Mouse (Mus musculus) retina, postnatal 7 days (tissue): Measurements from ENCODE around the gene Hs1bp3.
A peak's percentile ranks its signal among the peaks of the same experiment; 100 is the strongest.

Experiments
- DNase-seq: peaks from one replicate; pipeline ENCODE4 v3.0.0-alpha.2; 2012; ENCODE audit warnings: low read depth, low spot score

Hs1bp3 gene

DNA sequence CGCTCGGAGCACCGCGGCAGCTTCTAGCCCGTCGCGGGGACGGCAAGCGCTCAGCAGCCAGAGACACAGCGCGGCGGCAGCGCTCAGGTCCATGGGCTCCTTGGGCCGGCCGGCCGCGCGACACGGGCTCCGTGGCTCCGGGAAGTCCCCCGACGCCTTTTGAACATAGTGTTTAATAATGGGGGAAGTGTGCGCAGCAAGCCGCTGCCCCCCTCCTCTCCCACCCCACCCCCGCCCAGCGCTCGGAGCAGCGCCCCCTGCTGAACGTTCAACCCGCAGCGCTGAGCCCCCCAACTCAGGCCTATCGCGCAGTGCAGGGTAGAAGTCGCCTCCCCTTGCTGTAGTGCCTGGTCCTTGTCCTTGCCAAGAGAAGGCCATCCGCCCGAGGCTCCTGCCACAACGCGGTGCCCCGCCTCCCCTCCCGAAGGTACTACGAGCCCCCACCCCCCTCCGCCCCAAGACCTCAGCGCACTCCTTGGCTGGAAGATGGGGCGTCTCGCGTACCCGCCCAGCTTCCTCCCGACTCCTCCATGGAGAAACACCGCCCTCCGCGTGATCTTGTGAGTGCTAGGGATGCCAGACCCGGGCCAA is 11.3 kb upstream of the Hs1bp3 start, which contains the start of gene Gdf7:
Gdf7 (minus strand) TSS at position 114 of the 591 bp plus-strand sequence.
- no peak for DNase-seq

DNA sequence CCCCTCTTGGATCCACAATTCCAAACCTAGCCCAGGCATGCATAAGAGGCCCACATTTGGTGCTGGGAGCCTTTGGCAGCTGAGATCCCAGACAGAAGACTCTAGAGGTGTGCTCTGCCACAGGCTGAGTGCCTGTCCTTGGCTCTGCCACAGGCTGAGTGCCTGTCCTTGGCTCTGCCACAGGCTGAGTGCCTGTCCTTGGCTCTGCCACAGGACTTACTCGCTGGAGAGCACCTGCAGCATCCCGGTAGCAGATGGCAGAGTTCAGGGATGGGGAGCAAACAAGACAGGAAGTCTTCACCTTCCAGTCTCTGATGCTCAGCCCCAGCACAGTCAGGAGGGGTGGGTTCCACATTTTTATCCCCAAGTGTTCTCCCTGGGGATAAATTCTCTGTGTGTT is 8.0 kb upstream of the Hs1bp3 start:
- no peak for DNase-seq

DNA sequence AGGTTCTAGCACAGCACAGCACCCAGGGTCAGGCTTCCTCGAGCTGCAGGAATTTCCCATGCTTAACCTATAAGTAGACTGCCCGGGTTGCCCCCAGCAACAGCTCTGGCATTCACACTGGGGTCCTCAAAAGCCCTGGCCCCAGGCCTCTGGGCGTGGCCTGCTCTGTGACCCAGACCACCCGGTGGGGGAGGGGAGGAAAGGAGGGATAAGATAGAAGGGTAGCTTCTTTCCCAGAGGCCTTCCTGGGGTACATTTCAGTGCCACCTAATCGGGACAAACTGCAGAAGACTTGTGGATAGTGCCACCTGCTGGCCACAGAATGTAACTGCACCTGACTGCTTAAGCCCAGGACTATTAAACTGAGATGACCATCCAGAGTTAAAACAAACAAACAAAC is 6.8 kb upstream of the Hs1bp3 start:
- DNase-seq, result peak; percentile 65

GRCm38 (mm10) chr12:8306910-8307309 is 6.3 kb upstream of the Hs1bp3 start:
- DNase-seq, result no peak

DNA sequence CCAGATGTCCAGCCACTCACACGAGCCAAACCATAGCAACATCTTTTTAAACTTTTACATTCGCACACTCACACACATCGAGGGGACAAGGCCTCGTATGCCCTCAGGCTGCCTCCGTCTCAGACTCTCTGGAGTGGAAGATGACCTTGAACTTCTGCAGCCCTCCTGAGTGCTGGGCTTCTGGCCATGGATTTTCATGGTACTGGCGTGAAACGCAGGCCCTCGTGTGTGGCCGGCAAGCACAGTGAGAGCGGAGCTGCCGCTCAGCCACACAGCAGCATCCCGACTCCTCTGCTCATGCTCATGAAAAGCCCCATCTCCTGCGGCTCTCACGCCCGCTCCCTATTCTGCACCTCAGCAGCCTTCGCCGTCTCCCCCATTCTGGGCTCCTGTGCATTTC is 2.2 kb upstream of the Hs1bp3 start:
- DNase-seq, result no peak

- no peak for DNase-seq
Observed at GRCm38 (mm10) chr12:8312266-8312665, 966 bp upstream of the Hs1bp3 start.

DNA sequence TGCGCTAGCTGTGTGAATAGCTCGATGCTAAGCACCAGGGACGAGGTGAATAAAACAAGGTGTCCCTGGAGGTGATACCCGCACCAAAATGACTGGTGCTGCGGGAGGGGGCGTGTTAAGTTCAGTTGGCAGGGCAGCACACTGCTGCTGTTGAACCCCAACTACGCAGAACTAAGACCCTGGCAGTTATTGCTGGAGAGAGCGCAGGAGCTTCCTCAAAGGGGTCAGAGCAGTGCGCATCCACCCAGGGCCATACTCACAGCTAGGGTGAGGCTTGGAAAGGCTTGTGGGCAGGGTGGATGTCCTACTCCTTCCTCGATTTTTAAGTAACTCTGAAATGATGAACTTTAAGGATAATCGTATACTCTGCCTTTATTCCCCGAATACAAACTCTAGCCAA is 541 bp downstream of the Hs1bp3 start:
- no peak for DNase-seq

- no peak for DNase-seq
Observed at GRCm38 (mm10) chr12:8316541-8316940, 3.3 kb downstream of the Hs1bp3 start.

DNA sequence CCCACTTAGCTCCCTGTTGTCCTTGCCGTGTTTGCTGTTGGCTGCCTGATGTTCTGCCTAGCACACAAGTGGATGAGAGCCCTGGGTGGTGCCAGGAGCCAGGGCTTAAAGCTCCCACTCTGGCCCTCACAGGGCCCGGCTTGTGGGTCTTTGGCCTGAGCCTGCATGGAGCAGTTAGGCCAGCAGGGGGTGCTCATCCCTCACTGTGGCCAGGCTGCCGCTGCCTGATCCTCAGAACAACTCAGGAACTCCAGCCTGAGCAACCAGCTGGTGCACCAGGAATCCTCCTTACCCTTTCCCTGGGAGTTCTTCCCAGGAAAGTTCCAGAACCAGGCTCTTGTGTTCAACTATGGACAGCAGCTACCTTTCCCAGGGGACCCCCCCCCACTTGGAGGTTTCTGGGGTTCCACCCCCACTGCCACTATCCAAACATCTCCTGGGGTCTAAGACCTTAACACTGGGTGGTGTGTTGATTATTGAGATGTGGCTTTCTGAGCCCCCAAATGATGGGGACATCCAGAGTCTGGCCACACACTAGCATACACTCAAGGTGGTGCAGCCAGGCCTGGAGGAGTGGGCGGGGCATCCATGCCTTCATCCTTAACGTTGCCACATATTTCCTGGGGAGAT is 7.0 kb downstream of the Hs1bp3 start:
- peak; percentile 44 for DNase-seq

DNA sequence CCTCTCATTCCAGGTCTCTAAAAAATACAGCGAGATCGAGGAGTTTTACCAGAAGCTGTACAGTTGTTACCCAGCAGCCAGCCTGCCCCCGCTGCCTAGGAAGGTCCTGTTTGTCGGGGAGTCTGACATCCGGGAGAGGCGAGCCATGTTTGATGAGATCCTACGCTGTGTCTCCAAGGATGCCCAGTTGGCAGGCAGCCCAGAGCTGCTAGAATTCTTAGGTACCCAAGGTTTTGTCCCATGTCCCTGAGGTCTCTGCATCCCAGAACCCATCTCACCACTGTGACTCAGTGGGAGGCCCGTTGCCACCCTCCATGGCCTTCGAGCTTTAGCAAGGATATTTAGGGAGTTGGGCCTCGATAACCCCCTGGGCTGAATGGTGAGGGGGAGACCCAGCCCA is 8.3 kb downstream of the Hs1bp3 start:
- no peak for DNase-seq

DNA sequence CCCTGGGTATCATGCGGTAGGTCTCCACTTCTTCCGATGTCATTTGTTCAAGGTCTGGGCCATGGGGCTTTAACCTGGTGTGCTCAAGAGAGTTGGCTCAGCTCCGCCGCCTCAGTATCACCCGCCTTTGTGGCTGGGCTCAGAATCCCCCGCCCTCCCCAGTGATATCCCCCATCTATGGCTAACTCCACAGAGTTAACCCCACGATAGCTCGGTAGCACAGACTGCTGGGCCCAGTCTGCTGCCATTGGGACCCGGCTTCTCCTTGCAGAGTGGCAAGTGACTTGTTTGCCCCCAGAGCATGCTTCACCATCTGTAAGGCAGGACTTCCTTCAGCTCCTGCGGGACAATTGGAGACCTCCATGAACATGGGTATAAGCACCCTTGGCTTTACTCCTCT is 10.9 kb downstream of the Hs1bp3 start:
- DNase-seq, result no peak

GRCm38 (mm10) chr12:8325245-8325942 is 12.2 kb downstream of the Hs1bp3 start:
- no peak for DNase-seq

DNA sequence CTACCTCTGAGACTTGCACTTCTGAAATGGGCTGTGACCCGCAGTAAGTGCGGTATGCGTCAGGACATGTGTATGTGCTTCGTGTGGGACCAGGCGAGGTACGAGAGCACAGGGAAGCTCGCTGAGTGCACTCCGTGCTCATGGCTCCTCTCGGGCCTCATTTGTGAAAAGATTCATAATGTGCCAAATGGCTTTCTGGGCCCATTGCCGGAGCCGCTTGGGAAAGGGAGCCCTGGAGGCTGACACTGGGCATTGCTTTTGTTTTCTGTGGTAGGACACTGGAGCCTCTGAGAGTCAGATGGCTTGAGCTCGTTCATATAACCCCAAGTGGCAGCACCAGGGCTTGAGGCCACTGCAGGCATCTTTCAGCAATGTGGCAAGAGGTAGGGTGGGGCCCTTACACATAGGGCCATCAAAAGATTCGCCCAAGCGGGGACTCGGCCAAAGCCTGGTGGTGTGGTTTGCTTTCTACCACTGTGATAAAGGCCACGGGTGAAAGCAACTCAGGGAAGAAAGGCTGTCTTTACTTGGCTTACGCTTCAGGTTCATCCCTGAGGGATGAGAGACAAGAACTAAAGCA is 12.8 kb downstream of the Hs1bp3 start:
- no peak for DNase-seq

DNA sequence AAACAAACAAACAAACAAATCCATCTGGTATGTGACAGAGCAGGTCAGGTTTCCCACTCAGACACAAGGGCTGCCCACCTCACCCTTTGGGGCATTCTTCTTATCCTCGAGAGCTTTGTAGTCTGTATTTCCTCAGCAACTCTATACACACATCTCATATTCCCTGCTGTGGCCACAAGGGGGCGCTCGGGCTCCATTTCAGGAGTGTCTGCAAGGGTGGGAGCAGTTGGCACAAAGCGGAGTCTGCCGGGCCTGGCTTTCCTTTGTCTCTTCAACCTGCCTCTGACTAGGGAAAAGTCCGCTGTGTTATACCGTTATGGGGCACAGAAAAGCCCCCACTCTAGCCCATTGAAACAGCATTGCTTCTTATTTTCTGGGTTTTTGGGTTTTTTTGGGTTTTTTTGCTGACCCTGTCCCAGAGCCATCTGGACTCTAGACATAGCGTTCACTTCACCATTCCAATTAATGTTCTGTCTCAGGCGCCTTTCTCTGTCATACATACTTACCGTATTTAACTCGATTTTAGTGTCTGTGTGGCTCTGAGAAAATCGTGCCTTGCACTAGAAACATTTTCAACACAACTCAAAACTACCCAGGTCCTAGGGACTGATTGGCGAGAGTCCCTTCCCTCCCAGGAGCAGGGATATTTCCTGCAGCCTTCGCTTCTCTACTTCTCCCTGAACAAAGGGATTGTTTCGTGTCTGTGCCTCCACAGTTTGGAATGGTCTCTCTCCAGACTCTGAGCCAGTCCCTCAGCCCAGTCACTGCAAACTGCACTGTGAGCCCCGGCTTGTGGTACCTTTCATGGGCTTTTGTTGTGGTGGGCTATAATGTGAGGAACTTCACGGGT is 13.8 kb downstream of the Hs1bp3 start:
- peak; percentile 88 for DNase-seq

GRCm38 (mm10) chr12:8327675-8328053 is 14.4 kb downstream of the Hs1bp3 start:
- no peak for DNase-seq

DNA sequence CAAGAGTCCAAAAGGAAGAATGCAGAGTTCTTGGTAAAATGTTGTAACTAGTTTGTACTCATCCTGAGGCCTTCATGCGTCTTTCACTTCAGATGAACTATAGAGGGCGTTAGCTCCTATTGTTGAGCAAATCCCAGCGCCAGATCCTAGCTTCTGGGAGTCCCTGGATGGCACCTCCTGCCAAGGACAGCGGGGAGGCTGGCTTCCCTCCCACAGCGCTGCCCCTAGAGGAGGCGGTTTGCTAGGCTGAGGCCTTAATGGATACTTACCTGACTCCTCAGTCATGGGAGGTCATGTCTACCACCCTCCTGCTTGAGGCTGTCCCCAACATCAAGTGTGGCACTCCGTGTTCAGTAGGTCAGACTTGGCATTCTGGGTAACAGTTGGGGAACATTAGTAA is 16.0 kb downstream of the Hs1bp3 start:
- DNase-seq, result no peak

DNA sequence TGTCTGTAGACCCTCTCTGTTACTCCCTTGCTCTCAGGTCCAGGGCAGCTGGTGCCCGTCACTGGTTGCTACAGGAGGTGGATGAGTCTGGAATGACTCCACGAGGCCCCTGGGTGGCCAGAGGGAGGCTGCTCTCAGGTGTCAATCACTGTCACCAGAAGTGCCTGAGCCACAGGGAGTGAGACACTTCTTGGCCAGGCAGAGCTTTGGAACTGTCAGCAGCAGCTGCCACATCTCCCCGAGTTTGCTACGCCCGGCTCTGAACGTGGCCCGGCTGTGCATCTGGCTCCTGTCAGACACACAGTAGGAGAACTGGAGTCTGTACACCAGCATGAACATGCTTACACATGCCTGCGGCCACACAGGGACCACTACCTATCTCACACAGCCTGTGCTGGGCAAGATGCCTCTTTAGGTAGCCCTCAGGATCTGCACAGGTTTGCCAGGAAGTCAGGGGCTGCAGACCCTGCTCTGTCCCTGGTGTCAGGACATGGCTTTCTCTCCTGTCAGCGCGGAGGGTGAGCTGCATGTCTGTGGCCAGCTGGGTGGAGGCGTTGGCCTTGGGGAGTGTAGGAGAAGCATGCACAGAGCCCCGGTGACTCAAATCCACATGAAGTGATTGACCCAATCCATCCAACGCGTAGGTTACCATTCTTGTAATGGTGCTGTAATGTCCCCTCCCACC is 18.4 kb downstream of the Hs1bp3 start:
- no peak for DNase-seq

DNA sequence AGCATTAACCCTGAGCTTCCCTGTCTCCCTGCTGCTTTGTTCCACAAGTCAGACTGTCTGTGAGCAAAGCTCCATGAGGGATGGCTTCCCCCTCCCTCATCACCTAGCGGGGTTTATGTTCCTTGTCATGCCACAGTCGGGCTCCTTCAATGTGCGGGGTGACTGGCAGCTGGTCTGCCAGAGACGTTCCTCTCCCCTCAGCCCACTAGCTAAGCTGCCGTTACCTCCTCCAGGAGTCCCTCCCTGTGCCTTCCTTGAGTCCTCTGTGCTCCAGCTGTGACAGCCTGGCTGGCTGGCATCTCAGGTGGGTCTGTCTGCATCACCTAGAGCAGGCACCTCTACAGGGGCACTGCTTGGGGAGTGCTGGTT is 18.9 kb downstream of the Hs1bp3 start:
- DNase-seq, result no peak

DNA sequence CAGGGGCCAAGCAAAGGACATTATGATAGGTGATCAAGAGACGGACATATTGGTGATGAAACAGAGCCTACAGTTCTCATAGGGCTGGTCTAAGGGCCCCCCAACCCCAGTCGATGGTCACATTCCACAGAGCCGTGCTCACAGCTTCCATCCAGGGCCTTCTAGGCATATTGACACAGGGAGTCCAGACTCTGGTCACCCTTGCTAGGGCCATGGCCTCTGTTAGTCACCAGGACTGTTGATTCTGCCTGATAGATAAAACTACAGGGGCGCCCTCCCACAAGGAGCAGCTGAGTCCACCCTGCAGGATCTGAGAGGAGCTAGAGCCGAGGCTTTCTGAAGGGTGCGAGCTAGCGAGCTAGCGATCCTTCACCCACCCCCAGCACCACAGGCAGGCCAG is 20.4 kb downstream of the Hs1bp3 start:
- DNase-seq, result no peak

DNA sequence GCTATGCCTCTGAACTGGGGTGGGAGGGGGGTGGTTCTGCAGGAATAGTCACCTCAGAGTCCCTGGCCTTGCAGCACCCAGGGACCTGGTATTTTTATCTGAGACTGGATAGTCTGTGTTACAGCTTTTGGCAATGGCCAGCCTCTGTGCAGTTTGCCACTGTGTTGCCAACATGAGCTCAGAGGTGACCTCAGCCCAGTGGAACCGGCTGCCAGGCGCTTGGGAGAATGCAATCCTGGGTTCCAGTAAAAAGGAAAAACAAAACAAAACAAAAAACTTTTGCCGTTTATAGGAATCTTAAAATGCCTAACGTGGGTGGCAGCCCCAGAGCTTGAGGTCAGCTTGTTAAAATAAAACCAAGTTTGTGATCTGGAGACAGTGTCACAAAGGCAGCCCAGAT is 21.0 kb downstream of the Hs1bp3 start:
- DNase-seq, result no peak

DNA sequence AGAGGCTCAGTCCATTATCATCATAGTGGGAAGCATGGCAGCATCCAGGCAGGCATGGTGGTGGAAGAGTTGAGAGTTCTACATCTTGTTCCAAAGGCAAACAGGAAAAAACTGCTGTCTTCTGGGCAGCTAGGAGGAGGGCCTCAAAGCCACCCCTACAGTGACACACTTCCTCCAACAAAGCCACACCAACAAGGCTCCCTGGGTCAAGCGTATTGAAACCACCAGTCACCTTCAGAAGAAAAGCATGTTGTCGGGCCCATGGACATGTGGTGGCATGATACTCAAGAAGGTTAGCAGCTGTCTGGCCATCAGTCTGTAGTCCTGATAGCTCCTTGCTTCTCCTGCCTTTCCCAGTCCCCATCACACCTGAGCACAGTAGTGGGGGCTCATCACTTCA is 22.3 kb downstream of the Hs1bp3 start:
- DNase-seq, result no peak
